Mouse (Mus musculus) cerebellum, postnatal 10 days (tissue): ENCODE data around the gene Gpr158.
"Not testable (repeated sequence)": the region's sequence is repeated elsewhere in the genome, so short reads cannot be mapped to it uniquely, and the experiment has no call there.

Source experiments
- DNase-seq, 2 experiments: peaks; one replicate each; pipeline ENCODE4 v3.0.0; 2021; ENCODE audit warnings: mixed read lengths in 2 of 2

The Gpr158 gene

GRCm38 (mm10) chr2:21367345-21368111 lies at the start of gene Gpr158:
TSS of gene Gpr158 (plus strand) at chr2:21367542.
- DNase-seq = peak; percentile 97

DNA sequence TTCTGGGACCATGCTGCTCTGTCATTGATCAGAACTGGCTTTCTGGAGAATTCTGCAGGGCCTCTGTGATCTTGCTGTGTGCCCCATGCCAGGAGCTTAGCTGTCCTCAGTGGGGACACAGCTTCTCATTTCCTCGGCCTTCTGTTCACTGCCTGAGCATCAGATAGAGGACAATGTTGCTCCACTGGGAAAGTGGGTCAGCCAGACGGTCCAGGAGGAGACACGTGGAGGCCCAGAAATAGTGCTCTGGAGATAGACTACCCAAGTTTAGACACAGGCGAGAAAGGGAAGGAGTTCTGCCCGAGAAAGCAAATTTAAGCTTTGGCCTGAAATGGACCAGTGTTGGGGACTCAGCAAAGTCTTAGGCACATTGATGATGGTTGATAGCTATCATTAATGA lies 23.5 kb upstream of the Gpr158 start:
- peak; percentile 73 to 75 for DNase-seq

GRCm38 (mm10) chr2:21368351-21369170 lies 1.2 kb downstream of the Gpr158 start:
- peak; percentile 60 to 64 for DNase-seq

DNA sequence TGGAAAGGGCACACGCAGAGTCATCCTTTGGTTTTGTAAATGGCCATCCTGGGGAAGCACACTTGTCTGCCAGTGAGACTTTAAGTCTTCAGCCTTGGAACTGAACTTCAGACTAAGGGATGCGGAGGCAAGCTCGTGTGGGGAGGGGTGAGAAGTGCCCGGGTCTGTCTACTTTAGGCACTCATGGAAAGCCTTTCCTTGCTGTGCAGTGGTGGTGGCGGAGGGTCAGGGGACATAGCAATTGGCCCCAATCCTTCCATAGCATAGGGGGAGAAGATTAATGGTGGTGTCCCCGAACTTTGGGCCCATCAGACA lies 1.8 kb downstream of the Gpr158 start:
- DNase-seq = peak in 1 of 2 experiments; percentile 20

- DNase-seq = peak; percentile 56 to 60
Observed at GRCm38 (mm10) chr2:21369556-21369955, 2.2 kb downstream of the Gpr158 start.

DNA sequence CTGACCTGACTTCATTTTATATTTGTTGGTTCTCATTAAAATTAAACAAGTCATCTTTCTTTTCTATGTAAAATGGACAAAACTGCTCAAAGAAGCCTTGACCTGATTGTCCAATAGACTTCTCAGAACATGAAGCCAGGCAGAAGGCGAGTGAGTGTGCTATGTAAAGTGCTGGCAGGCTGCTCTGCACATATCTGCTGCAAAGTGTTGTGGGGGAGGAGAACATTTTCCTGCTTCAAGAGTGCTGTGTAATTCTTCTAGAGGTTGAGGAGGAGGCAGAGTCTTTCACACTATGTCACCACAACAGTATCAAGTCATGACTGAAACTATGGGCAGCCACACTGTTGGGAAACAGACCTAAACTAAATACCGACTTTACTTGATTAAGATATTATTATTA lies 12.2 kb downstream of the Gpr158 start:
- no peak for DNase-seq

DNA sequence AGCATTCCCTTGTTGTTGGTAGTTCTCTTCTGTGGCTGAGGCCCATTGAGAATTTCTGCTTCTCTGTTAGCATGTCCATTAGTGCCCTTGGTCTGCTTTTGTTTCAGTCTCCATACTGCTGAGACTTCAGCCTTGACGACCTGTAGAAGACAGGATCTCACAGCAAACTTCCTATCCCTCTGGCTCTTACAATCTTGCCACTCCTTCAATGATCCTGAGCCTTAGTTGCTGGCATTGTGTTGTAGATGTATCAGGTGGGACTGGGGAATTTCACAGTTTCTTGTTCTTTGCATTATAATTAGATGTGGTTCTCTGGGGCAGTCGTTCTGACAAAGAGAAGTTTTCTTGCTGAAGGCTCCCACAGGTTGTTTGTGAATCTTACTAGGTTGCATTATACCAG lies 25.4 kb downstream of the Gpr158 start:
- no peak for DNase-seq

- peak in 1 of 2 experiments; percentile 10 for DNase-seq
Observed at GRCm38 (mm10) chr2:21397347-21397746, 30.0 kb downstream of the Gpr158 start.

DNA sequence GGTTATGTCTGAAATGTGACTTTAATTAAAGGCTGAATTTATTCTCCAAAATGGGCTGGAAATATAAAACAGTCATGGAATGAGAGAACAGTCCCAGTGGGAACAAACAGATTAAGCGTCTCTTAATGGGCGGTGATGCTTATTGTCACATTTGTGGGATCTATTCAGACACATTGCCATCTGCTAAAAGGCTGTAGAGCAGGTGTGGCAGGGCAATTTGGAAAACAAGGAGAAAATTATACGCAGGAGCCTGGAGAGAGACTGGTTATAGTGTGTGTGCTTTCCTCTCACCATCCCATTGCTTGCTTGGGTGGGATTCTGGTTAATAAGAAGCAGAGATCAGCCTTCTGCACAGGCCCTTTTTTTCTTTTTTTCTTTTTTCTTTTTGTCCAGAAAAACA lies 32.3 kb downstream of the Gpr158 start:
- peak in 1 of 2 experiments; percentile 19 for DNase-seq

- peak; percentile 74 to 77 for DNase-seq
Observed at GRCm38 (mm10) chr2:21405617-21406016, 38.3 kb downstream of the Gpr158 start.

DNA sequence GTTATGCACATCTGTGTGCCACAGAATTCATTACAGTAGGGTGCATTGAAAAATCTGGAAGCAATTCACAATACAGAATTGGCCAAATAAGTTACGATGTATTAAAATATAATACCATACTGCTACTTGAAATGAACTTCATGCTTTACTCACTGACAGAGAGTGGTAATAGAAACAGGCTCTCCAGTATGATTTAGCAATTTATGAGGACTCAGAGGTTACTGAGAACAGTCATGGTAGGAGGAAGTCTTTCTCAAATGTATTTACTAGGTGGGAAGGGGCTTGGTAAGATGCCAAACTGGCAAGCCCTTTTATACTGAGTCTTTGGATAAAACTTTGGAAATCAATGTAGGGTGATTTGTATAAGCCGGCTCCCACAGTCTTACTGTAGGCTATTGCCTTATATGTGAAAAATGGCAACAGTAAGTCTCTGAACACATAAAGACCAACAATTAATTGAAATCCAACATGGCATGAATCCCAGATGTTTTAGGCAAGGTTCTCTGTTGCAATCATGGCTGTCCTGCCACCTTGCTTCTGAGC lies 40.2 kb downstream of the Gpr158 start:
- no peak for DNase-seq

DNA sequence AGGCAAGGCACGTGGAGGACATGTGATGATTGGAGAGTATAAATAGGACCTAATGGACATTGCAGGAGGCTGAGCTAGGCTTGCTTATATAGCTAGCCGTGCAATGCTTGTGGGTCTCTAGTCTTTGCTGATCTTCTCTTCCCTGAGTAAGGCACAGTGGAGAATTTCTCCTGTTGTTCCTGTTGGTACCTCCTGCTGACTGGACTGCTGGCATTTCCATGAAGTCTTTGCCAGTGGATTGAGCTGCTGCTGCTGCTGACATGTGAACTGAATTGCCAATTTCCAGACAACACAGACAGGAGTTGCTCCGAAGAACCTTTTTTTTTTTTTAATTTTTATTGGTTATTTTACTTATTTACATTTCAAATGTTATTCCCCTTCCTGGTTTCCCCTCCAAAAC lies 41.5 kb downstream of the Gpr158 start:
- DNase-seq = peak in 1 of 2 experiments; percentile 10

DNA sequence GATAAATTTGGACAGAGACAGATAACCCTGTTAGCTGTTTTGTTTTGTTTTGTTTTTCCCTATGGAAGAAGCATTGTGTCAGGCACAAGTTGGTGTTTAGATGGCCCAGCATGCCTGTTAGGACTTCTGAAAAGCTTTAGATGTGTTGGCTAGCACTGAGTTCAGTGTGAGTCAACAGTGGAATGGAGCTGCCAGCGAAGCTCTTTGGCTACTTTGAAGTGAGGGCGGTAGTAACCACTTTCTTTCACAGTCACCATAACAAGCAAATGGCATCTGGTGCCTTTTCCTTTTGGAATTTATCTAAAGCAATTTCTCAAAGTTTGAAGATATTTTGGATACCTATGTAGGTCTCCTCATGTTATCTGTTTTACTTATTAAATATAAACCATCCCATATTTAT lies 62.9 kb downstream of the Gpr158 start:
- DNase-seq = no peak

DNA sequence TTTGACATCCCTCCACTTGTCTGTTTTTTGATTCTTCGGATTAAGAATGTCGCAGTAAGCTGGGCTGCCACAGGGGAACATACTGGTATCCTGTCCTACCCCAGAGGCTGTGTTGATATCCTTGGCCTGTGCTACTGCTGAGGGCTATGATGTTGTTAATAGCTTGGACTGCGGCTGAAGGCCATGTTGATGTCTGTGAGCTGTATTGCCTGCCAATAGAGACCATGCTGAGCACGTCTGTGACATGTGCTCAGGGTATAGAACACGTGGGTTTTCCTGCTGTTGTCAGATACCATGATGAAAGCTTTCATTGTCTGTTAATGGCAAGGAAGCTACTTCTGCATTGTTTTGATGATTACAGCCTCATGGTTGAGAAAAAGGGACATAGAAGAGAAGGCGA lies 63.8 kb downstream of the Gpr158 start:
- DNase-seq = peak; percentile 11 to 17

GRCm38 (mm10) chr2:21439626-21440025 lies 72.3 kb downstream of the Gpr158 start:
- DNase-seq = no peak

- not testable (repeated sequence) for DNase-seq
Observed at GRCm38 (mm10) chr2:21460606-21461005, 93.3 kb downstream of the Gpr158 start.

- DNase-seq = no peak
Observed at GRCm38 (mm10) chr2:21474957-21475356, 107.6 kb downstream of the Gpr158 start.

DNA sequence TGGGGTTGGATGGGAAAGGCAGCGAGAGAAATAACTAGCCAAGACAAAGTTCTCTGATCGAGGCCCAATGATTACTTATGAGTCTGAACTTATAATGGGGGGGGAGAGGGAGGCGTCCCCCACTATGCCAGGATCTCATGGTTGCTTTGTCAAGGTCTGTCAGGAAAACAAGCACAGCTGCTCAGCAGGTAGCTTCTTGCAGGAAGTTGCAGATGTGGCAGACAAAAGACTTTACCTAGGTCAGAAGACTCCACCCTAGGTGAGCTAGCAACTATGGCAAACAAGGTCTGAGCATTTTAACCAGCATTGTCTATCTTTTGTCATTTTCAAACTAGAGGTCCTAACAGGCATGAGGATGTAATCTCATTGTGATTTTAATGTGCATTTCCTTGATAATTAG lies 129.5 kb downstream of the Gpr158 start:
- no peak for DNase-seq

DNA sequence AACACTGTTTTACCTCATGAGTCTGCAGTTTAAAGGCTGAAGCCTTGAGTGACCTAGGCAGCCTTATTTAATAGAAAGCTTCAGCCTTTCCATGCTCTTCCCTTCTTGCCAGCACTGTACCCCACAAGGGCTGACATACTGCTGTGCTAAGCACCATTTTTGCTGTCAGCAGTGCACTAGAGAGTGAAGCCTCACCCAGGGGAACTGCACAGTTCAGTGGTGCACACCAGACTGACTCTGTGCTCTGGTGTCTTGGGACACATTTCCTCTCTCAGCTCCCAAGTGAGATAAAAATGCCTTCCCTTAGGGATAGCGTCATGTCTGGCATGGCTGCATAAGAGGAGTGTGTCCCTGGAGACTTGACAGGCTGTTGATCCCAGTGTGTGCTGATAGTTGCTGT lies 130.6 kb downstream of the Gpr158 start:
- no peak for DNase-seq

GRCm38 (mm10) chr2:21499399-21499798 lies 132.1 kb downstream of the Gpr158 start:
- no peak for DNase-seq

DNA sequence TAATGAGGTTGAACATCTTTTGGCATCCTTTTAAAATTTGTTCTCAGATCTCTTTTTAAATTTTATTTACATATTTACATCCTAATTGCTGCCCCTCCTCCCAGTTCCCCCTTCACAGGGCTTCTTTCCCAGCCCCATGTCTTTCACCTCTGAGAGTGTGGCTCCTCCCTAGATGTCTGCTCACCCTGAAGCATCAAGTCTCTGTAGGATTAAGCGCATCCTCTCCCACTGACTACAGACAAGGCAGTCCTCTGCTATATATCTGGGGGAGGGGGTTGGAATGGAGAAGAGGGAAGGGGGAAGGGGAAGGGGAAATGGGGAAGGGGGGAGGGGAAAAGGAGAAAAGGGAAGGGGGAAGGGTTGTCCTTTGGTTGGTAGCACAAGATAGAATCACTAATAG lies 140.1 kb downstream of the Gpr158 start:
- no peak for DNase-seq

- DNase-seq = no peak
Observed at GRCm38 (mm10) chr2:21530750-21531149, 163.4 kb downstream of the Gpr158 start.

GRCm38 (mm10) chr2:21619180-21619579 lies 251.8 kb downstream of the Gpr158 start:
- no peak for DNase-seq

DNA sequence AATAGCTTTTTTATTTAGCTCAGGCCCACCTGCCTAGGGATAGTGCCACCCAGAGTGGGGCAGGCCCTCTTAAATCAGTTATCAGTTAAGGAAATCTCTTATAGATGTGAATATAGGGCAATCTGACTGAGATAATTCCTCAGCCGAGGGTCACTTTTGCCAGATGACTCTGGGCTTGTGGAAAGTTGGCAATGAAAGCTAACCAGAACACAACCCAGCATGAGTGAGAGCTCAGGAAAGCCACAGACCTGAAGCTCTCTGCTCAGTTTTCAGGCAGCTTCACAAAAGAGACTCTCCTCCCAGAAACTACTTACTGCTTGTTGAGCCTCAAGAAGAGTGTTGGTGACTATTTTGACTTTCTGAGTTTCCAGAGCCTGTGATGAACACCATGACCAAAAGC lies 264.8 kb downstream of the Gpr158 start:
- peak; percentile 33 to 38 for DNase-seq
